Mouse (Mus musculus): Measurements from ENCODE around the gene Rps6ka2. TPM values are rescaled to one million over a fixed set of nuclear protein-coding genes. Genes with fewer than 3 reads are reported as not detected.

Gene Rps6ka2
- polyA plus RNA-seq, 1 experiment from 2014 or later: 1.8 TPM

Other genes with a start within 250 kb of the Rps6ka2 start
- 35.6 and 35.7 TPM in 2 replicates for gene Rsph3b, start 221.4 kb upstream of the Rps6ka2 start, polyA plus RNA-seq (2015; fragmentation: Nextera tagmentation; extraction: Ambion mirVana)
- 12.4 and 12.6 TPM in 2 replicates for gene Tagap1, start 209.0 kb upstream of the Rps6ka2 start, polyA plus RNA-seq (2015; fragmentation: Nextera tagmentation; extraction: Ambion mirVana)
- 315 and 316 TPM in 2 replicates for gene Rnaset2b, start 199.5 kb upstream of the Rps6ka2 start, polyA plus RNA-seq (2015; fragmentation: Nextera tagmentation; extraction: Ambion mirVana)
- gene Gm49721, start 191.2 kb upstream of the Rps6ka2 start, polyA plus RNA-seq (2015; fragmentation: Nextera tagmentation; extraction: Ambion mirVana): 0.09 and 0.13 TPM in 2 replicates
- gene Gm1604a, start 144.5 kb upstream of the Rps6ka2 start, polyA plus RNA-seq (2015; fragmentation: Nextera tagmentation; extraction: Ambion mirVana): not detected in 2 replicates
- not detected in 2 replicates for gene Tcp10a, start 154.5 kb downstream of the Rps6ka2 start, polyA plus RNA-seq (2015; fragmentation: Nextera tagmentation; extraction: Ambion mirVana)
- gene Ttll2, start 182.6 kb downstream of the Rps6ka2 start, polyA plus RNA-seq (2015; fragmentation: Nextera tagmentation; extraction: Ambion mirVana): not detected in 2 replicates
- not detected in 2 replicates for gene Gm49630, start 201.9 kb downstream of the Rps6ka2 start, polyA plus RNA-seq (2015; fragmentation: Nextera tagmentation; extraction: Ambion mirVana)
- 0.25 and 0.37 TPM in 2 replicates for gene Unc93a2, start 215.3 kb downstream of the Rps6ka2 start, polyA plus RNA-seq (2015; fragmentation: Nextera tagmentation; extraction: Ambion mirVana)